Mouse (Mus musculus): ENCODE data around the gene Auts2.

Gene Auts2

GRCm38 (mm10) chr5:132235460-132235859, 307.7 kb downstream of the Auts2 start:
- DNase-seq: no peak

DNA sequence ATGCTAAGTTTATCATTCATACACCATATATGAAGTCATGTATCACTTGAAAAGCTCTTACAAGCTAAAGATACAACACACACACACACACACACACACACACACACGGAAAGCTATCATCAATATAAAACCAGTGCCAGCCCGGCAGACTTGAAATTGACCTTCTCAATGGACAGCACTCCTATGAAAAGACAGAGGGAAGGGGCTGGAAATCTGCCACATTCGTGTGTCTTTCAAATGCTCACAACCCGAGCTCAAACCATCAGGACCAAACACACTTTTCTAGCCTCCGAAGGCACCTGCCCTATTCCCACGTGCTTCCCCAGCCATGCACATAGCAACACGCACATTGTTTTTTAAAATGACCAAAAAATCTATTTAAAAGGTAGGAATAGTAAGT, 308.7 kb downstream of the Auts2 start:
- no peak for DNase-seq

DNA sequence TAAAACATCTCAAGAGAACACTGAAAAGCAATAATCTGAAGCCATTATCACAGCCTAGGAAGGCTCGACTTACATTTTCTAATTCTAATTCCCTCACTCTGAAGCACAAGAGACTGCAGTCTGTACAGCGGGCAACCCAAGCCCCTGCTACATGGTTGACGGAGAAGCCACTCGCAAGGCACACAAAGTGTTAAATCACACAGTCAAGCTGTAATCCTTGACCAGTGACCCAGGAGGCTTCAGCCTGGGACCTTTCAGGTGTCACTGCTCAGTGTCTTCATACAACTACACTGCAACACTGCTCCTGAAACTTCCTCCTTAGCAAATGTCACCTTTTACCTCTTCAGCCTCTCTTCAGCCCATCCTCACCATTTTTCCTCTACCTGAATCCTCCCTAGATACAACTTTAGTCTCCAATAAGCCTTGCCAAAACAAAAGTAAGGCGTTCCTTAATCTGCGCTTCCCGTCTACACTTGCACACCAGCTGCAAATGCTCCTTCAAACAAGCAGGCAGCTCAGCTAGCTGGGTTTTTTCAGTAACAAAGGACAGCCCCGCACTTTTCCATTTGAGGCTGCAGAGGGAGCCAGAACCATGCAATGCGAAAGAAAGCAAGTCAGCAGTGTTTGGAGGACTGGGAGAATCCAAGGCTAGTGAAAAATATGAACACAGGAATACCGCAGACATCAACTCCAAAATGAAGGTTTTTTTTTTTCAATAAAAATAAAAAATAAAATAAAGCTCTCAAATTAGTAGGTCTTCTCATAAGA, 311.7 kb downstream of the Auts2 start:
- DNase-seq: peak; percentile 60

DNA sequence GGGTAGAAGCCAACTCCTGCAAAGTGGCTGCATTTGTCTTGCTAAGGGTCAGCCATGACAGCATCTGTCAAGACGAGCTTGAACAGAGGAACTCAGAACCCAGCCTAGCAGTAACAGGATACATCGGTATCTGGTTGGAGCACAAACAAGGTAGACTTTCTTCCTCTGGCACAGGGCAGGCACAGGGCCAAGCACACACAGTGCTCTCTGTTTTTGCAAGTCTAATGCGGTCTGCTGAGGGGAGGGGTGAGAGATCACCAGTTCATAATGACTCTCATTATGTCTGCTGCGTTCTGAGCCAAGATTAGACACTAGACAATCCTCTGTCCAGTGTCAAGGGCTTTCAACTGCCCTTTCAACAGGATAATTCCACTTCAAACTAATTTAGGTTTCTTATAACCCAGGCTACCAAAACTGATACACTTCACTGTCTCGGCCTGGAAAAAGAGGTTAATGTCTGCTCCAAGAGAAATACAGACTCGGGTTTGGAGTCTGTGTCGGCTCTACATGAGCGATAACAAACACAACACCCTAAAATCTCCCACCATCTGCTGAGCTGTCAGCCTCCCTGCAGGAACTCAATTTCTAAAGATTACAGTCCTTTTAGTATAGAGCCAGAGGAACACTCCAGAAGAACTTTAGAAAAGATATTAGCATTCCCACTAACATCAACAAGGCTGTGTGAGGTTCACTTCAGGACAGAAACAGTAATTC, 313.3 kb downstream of the Auts2 start:
- peak; percentile 63 for DNase-seq

- no peak for DNase-seq
These were observed 314.1 kb downstream of the Auts2 start for GRCm38 (mm10) chr5:132229023-132229422.

DNA sequence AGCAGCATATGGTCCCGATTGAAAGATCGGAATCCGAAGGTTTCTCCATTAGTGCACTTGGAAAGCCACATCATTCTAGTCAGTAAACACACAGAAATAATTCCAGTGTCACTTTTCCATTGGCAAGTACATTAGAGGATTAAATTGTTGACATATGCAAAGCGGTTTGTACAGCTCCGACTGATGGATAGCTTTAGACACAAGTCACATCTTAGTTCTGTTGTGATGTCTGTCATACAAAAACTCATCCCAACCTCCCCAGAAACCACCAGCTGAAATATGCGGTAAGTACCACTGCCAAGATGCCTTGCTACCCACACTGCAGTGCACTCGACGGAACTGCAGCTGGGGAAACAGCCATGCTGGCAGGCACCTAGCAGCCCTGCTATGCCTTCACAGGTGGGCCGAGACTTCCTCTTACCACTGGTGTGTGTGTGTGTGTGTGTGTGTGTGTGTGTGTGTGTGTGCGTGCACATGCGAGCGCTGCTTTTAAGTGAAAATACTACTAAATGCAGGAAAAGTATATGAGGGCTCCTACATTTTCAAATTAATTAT, 322.7 kb downstream of the Auts2 start:
- DNase-seq: no peak

DNA sequence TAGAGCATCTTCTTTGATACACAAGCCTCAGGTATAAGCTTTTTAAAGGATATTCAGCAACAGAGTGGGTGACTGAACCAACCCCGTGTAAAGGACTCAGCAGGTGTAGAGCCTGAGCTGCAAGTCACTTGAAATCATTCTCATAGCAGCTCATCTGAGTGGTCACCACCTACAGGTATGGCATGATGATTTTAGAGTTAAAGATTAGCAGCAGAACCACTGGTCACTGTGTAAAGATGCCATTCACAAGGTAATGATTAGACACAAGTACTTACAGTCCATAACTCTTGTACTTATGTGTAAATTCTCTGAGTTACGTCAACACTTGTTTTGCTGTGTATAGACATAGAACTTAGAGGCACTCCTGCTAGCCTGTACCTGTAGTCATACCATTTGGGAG, 327.0 kb downstream of the Auts2 start:
- DNase-seq: no peak

DNA sequence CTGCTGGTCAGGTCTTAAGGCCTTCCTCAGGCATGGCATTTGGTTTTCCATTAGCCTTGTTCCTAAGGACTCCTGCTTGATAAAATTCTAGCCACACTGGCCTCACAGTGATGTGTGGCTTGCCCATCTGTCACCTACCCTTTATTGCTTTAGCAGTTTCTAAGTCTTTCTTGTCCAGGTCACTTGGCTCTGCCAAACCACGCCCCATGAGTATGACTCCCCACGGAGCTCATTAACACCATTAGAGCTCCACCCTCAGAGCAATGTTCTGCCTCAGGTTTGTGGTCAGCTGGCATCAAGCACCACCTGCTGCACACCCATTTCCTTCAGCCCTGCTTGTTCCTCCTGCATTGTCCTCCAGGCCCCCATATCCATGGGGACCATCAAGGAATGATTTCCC, 330.7 kb downstream of the Auts2 start:
- DNase-seq: no peak

DNA sequence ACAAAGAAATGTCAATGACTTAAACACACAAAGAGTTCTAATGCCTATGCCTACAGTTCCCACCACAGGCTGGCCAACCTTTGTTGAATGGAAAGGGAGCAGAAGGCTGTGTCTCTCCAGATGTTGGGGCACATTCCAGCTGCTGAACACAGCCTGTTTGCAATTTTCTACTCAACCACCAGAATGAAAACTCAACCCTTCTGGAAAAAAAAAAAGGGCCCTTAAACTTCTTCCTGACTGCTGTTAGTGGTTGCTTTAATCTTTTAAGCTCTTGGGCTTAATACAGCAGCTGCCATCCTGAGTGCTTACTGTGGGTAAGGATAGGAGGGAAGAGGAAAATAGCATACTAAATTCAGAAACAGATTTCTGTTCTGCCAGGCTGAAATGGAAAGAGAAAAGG, 333.4 kb downstream of the Auts2 start:
- DNase-seq: no peak

DNA sequence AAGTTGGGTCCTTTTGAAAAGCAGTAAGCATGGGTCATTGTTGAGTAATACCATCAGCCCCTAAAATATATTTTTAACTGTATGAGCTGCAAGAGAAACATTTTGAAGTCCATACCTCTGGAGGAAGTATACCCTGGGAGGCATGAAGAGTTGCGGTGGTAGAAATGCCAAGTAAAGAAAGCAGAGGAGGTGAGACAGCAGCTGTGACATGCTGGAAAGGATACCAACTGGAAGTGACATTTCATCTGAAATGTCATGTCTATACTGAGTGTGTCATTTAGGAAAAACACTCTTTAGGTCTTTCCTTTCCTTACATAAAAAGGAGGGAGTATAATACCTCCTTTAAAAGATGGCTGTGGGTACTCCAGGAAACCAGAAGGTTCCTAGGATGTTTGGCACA, 336.9 kb downstream of the Auts2 start:
- DNase-seq: no peak

DNA sequence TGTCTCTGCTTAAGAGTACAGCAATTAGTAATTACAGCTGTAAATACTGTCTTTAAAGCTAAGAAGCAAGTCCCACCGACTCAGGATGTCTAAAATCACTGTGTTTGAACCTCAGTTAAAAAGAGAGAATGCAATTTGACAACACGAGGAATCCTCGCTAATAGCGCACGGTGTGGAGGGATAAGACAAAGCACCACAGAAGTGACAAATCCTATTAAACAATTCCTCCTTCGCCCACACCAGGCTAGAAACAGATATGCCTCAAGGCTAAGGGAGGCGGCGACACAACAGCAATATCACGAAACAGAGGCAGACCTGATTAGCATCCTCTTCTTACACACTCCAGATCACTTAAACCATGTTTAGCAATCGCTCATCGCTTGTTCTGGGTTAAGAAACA, 339.3 kb downstream of the Auts2 start:
- no peak for DNase-seq

- DNase-seq: peak; percentile 31
These were observed 342.0 kb downstream of the Auts2 start for GRCm38 (mm10) chr5:132201077-132201645.

DNA sequence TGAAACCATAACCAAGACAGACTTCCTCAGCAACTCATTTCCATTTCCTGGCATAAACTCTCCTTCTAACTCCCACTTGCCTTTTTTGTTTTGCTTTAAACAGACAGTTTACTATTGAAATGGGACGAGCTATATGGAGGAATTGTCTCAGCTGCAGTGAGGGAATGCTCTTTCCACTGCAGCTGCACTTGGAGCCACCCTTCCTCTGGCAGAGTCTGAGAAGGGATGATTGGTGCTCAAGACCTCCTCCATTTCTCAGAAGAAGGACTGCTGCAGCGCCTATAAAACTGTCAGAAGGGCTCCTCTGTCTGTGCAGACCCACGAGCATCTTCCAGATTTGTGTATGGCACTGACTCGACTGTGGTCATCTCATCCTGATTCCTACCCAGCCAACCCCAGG, 342.5 kb downstream of the Auts2 start:
- DNase-seq: no peak

GRCm38 (mm10) chr5:132195048-132195533, 348.1 kb downstream of the Auts2 start:
- peak; percentile 71 for DNase-seq

DNA sequence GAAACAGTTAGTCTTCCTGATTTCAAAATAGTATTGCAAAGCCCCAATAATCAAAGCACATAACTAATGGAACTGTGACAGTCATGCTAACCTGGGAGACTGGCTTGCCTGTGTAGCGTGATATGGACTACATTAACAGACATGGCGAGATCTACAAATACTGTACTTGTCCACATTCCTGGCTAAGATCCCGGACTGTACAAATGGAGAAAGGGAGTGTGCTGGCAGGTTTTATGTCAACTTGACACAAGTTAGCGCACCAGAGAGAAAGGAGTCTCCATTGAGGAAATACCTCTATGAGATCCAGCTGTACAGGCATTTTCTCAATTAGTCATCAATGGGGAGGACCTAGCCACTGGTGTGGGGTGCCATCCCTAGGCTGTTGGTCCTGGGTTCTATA, 353.0 kb downstream of the Auts2 start:
- no peak for DNase-seq

DNA sequence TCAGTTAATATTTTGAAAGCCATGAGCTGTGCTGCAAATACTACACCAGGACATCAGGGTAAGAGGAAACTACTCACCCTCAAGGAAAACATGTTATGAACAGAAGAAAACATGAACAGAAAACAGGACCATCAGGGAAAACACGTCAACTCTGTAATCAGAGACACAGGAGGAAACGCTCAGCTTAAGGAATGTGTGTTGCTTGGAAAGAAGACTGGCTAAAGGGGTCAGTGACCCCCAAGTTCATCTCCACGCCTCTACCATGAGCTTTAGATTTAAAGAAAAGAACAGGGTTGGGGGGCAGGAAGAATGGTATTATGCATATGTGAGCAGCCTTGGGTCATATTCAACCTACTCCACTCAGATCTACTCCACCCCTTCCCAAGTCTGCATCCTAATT, 356.5 kb downstream of the Auts2 start:
- peak; percentile 42 for DNase-seq

DNA sequence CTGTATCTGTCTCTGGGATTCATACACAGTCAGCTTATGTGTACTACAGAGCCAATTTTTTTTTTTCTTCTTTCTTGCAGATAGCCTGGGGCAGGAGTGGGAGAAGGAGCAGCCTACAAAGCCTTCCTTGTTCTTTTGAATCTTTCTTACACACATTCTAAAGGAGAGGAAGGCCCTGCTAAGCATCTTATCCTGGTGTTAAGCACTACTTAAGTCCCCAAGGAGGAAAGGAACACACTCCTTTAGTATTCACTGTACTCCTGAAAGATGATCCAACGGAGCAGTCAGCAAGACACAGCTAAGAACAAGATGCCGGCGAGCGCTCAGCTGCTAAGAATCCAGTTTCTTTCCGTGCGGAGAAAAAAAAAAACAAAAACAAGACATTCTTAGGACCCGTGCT, 356.9 kb downstream of the Auts2 start:
- DNase-seq: no peak

DNA sequence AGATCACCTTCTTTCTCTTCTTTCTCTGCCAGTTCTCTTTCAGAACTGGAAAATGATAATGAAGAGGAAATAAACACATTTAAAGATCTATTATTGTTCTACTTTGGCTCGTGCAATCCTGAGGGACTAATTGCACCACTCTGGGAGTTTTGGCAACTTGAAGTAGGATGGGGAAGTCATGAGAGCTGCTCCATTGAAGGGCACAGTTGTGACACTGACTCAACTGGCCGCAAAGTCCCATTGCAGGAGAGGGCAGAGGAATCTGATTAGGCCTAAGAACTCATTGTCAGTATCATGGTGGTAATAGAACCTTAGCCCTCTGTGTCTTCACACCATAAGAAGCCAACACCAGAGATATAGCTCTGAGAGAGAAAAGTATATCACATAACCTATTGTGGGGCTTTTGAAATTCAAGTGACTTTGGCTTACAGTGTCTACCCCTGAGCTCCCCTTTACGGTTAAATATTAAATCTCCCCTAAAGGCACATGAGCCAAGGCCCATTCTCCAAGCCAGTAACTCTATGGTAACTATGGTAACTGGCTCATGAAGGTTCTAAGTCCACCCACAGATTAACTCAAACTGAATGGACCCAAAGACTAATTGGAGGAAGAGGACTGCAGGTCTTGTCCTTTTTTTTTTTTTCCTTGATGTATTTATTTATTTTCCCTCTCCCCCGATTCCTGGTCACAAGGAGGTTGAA, 358.6 kb downstream of the Auts2 start:
- DNase-seq: peak; percentile 79

GRCm38 (mm10) chr5:132182077-132182476, 361.1 kb downstream of the Auts2 start:
- DNase-seq: no peak

DNA sequence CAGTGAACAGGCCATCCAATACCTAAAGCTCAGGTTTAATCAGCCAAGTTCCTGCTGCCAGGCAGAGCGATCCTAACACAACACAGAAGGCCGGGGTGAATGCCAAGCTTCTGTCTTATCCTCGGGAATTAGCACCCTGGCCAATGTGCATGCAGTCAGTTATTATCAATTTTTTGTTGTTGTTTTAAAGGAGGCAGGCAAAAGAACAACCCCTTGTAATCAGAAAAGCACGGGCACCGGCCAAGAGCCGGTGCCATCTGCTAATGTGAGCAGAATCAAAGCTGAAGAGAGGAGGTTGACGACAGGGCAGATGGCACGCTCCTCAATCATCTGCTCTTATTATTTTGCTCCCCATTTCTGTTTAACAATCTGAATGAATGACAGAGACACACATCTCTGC, 373.1 kb downstream of the Auts2 start:
- no peak for DNase-seq

DNA sequence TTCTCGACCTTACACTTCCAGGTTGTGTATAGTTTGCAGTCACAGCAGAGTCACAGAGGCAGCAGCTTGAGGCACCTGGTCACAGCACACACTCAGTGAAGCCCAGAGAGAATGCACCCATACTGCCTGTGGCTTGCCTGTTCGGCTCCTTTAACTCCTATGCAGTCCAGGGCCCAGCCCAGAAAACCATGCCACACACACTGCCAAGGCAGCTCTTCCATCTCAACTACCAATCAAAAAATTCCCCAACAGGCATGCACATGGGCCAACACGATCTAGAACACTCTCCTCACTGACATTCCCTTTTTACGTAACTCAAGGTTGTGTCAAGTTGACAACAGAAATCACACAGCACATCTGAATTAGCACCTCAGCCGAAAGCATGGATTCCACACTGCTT, 374.3 kb downstream of the Auts2 start:
- DNase-seq: no peak

DNA sequence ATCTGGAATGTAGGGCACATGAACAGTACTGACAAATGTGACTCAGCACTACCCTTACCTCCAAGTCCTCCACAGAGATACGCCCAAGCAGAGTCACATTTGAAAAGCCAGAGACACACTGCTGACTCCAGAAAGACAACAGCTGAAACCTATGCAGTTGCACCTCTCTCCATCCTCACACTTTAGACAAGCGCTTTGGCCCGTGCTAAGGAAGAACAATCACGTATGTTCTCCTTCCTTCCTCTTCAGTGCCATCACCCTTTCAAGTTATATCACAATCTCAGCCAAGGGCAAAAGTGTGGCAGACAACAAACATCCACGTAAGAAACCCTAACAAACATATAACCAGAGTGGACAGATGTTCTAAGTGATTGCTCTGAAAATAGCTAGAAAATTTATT, 374.9 kb downstream of the Auts2 start:
- DNase-seq: no peak

DNA sequence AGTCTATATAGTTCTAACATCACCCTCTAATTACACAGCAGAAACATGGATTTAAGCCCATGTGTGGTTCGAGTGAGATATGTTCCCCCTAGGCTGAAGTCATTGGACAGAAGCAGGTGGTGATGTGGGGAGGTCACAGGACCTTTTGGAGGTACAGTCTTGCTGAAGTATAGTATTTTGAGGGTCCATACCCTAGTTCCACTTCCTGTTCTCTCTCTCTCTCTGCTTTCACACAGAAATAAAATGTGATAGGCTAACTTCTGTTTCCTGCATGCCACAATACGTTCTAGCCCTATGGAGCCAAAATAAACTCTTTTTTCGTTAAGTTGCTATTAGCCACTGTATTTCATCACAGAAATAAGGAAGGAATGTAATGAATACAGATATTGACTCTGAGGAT, 376.6 kb downstream of the Auts2 start:
- no peak for DNase-seq

All from kidney, adult 9 months (tissue).